Mouse (Mus musculus) testis, adult 2 months (tissue): ENCODE results near the gene Csrp2. TPM values are rescaled to one million over a fixed set of nuclear protein-coding genes. Genes with fewer than 3 reads are reported as not detected.

ENCODE experiments used
- H3K27ac ChIP-seq: fragments of 200-500 bp; 2 replicates; pipeline ENCODE4 v1.5.1; 2012; ENCODE audit warnings: low read depth, low read length; ENCODE audit not compliant: control insufficient read depth, insufficient read depth
- H3K27me3 ChIP-seq: fragments of 200-500 bp; 2 replicates; pipeline ENCODE4 v1.6.1; 2012; ENCODE audit warnings: mild to moderate bottlenecking, low read length, moderate library complexity; ENCODE audit not compliant: control insufficient read depth, insufficient read depth
- H3K36me3 ChIP-seq: fragments of 200-500 bp; 2 replicates; pipeline ENCODE4 v1.6.1; 2012; ENCODE audit warnings: mild to moderate bottlenecking, low read length; ENCODE audit not compliant: control insufficient read depth, insufficient read depth
- H3K4me1 ChIP-seq: fragments of 200-500 bp; 2 replicates; pipeline ENCODE4 v1.6.1; 2012; ENCODE audit warnings: low read length; ENCODE audit not compliant: control insufficient read depth, insufficient read depth
- H3K4me3 ChIP-seq: fragments of 200-500 bp; 2 replicates; pipeline ENCODE4 v1.5.1; 2012; ENCODE audit warnings: low read depth, mild to moderate bottlenecking, low read length, moderate library complexity, mixed read lengths; ENCODE audit not compliant: control insufficient read depth
- CTCF ChIP-seq: fragments of 200-500 bp; IDR thresholded peaks from 2 replicates; pipeline ENCODE4 v1.5.1; 2012; ENCODE audit warnings: low read depth, mild to moderate bottlenecking, inconsistent platforms, low read length, moderate library complexity; ENCODE audit not compliant: control insufficient read depth, insufficient read depth, insufficient replicate concordance
- POLR2A ChIP-seq: fragments of 200-500 bp; IDR thresholded peaks from 2 replicates; pipeline ENCODE4 v1.6.1; 2012; ENCODE audit warnings: low read depth, mild to moderate bottlenecking, inconsistent platforms, low read length, moderate library complexity; ENCODE audit not compliant: control insufficient read depth
- polyA plus RNA-seq: library from polyadenylated mRNA; depleted of rRNA; stranded (reverse); fragments of >200 nt; gene quantifications from 2 replicates; pipeline ENCODE4 v1.2.3, GENCODE M21; 2012

Csrp2 gene
- polyA plus RNA-seq, 1 experiment, result 37.4 TPM

- H3K36me3 ChIP-seq, result peaks cover 1% of the 10 kb centered on the region; the same call in 1 of the 2 replicates
- no peaks in the 10 kb centered on the region for H3K27me3 ChIP-seq
- TF ChIP-seq CTCF (no peak), POLR2A (no peak)
- no peak overlapping the region for H3K27ac ChIP-seq
- no peaks in the 10 kb centered on the region for H3K4me1 ChIP-seq
- H3K4me3 ChIP-seq, result no peak overlapping the region
These were observed 51.5 kb downstream of the Csrp2 start for GRCm38 (mm10) chr10:110971044-110971443.

GRCm38 (mm10) chr10:110971483-110971882 lies 51.9 kb downstream of the Csrp2 start:
- H3K36me3 ChIP-seq, result peaks cover 1% of the 10 kb centered on the region; the same call in 1 of the 2 replicates
- TF ChIP-seq POLR2A (no peak), CTCF (peak; percentile 15; the same call in 1 of the 2 replicates)
- H3K4me3 ChIP-seq, result no peak overlapping the region

GRCm38 (mm10) chr10:110971998-110972397 lies 52.4 kb downstream of the Csrp2 start:
- Histone ChIP-seq H3K4me1 (no peaks in the 10 kb centered on the region), H3K27me3 (no peaks in the 10 kb centered on the region), H3K36me3 (peaks cover 1% of the 10 kb centered on the region; the same call in 1 of the 2 replicates), H3K4me3 (no peak overlapping the region), H3K27ac (no peak overlapping the region)
- TF ChIP-seq POLR2A (no peak), CTCF (no peak)

More at GRCm38 (mm10) chr10:110971483-110971882, 51.9 kb downstream of the Csrp2 start:
- Histone ChIP-seq H3K27me3 (no peaks in the 10 kb centered on the region), H3K4me1 (no peaks in the 10 kb centered on the region), H3K27ac (no peak overlapping the region)

DNA sequence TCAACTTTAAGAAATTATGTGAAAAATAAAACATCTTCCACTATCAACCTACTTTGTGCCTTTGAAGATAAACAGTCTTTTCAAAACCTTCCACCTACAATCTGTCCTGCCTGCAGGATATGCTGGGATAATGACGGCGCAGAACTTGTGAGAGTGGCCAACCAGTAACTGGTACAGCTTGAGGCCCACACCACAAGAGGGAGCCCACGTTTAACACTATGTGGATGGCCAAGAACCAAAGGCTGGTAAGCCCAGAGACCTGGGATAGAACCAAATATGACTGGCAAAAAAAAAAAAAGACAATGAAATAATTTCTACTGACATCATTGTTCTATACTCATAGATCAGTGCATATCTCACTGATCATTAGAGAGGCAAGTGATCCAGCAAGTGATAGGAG lies 54.9 kb downstream of the Csrp2 start:
- no peaks in the 10 kb centered on the region for H3K27me3 ChIP-seq
- no peak overlapping the region for H3K4me3 ChIP-seq
- no peaks in the 10 kb centered on the region for H3K4me1 ChIP-seq
- TF ChIP-seq CTCF (peak; percentile 26; the same call in 1 of the 2 replicates), POLR2A (no peak)
- no peaks in the 10 kb centered on the region for H3K36me3 ChIP-seq
- H3K27ac ChIP-seq, result no peak overlapping the region

DNA sequence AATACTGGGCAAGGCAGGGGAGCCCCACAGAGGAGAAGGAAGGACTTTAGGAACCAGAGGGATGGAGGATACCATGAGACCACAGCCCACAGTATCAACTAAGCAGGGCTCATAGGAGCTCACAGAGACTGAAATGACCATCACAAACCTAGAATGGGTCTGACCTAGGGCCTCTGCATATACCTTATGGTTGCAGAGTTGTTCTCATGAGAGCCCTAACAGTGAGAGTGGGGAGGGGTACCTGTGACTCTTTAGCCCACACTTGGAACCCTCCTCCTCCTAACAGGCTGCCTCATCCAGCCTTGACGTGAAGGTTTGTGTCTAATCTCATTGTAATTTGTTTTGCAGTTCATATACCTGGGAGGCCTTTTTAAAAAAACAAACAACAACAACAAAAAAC lies 55.3 kb downstream of the Csrp2 start:
- TF ChIP-seq CTCF (no peak), POLR2A (no peak)
- no peaks in the 10 kb centered on the region for H3K27me3 ChIP-seq
- no peak overlapping the region for H3K4me3 ChIP-seq
- H3K36me3 ChIP-seq, result no peaks in the 10 kb centered on the region
- H3K4me1 ChIP-seq, result no peaks in the 10 kb centered on the region
- no peak overlapping the region for H3K27ac ChIP-seq

DNA sequence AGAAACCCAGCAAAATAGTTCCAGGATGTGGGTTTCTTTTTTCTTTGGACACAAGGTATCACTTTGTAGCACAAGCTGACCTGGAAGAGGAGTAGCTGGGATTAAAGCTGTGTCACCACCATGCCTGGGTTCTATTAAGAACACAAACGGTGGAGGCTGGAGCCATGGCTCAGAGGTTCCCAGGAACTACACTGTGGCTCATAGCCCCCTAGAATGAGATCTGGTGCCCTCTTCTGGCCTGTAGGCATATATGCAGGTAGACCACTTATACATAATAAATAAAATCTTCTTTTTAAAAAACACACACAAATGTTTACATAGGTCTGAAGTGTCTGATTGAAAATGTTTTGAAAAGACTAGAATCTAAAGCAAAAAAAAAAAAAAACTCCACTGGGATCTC lies 56.5 kb downstream of the Csrp2 start:
- H3K36me3 ChIP-seq, result no peaks in the 10 kb centered on the region
- TF ChIP-seq CTCF (no peak; the same call in 1 of the 2 replicates), POLR2A (no peak)
- H3K4me1 ChIP-seq, result no peaks in the 10 kb centered on the region
- no peak overlapping the region for H3K4me3 ChIP-seq
- no peak overlapping the region for H3K27ac ChIP-seq
- no peaks in the 10 kb centered on the region for H3K27me3 ChIP-seq

DNA sequence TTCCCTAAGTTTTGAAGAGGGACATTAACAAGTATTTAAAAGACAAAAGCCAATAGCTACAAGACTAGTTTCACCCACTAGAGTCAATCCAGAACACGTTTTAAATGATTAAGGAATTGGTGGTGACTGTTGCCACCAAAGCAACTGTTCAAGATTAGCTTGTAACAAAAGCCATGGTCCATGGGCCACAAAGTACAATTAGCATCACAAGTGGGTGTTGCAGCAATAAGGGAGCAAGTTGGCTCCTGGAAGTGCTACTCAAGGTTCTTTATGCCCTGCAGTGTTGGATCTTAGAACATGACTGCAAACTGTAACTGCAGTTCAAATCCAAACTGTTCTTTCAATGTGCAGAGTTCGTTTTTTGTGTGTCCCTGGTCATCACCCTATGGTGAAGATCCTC lies 57.8 kb downstream of the Csrp2 start:
- TF ChIP-seq POLR2A, result no peak
- no peak for TF ChIP-seq CTCF
- Histone ChIP-seq H3K4me1 (no peaks in the 10 kb centered on the region), H3K36me3 (no peaks in the 10 kb centered on the region), H3K27ac (no peak overlapping the region), H3K4me3 (no peak overlapping the region), H3K27me3 (no peaks in the 10 kb centered on the region)

DNA sequence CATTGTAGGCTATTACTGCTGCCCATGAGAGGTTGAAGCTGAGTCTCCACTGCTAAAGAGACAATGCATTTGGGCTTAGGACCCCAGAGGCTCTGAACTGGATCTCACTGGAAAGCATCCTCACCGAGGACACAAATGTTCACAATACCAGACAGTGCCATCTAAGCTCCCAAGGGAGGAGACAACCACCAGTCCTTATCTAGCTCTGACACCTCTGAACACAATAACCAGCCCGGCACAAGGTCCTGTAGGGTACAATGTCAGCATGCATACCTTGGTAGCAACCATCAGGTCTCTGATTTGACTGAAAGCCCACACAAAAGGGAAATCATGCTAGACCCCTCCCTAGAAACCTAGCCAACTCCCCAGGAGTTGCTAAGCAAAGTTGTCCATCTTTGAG lies 59.8 kb downstream of the Csrp2 start:
- H3K27me3 ChIP-seq, result no peaks in the 10 kb centered on the region
- H3K4me1 ChIP-seq, result no peaks in the 10 kb centered on the region
- no peak overlapping the region for H3K4me3 ChIP-seq
- TF ChIP-seq CTCF (no peak), POLR2A (no peak)
- no peaks in the 10 kb centered on the region for H3K36me3 ChIP-seq
- no peak overlapping the region for H3K27ac ChIP-seq
